Mouse (Mus musculus): ENCODE measurements around the gene Mageb4. TPM values are rescaled to one million over a fixed set of nuclear protein-coding genes. Genes with fewer than 3 reads are reported as not detected.
"Not testable (repeated sequence)": the region's sequence is repeated elsewhere in the genome, so short reads cannot be mapped to it uniquely, and the experiment has no call there.

The Mageb4 gene
- not detected in 2 replicates for polyA plus RNA-seq (2014; fragmentation: Nextera tagmentation; extraction: Ambion mirVana)

- H3K36me3 ChIP-seq (ENCODE audit: control insufficient read depth, insufficient read depth, low read length); ATAC-seq (ENCODE audit: insufficient read depth, low FRiP score, low TSS enrichment); H3K4me2 ChIP-seq (ENCODE audit: low read depth); H3K27ac ChIP-seq (ENCODE audit: low read depth, low read length); H3K4me1 ChIP-seq (ENCODE audit: control insufficient read depth, insufficient read depth, low read length); H3K4me3 ChIP-seq (ENCODE audit: low read depth, low read length); H3K9ac ChIP-seq (ENCODE audit: low read length); H3K9me3 ChIP-seq (ENCODE audit: control insufficient read depth, low read length); DNase-seq (ENCODE audit: low spot score); H3K27me3 ChIP-seq (ENCODE audit: control insufficient read depth, insufficient read depth, low read length): not testable (repeated sequence)
- no CpG with 5 or more reads among the region's 13 CpGs for WGBS
These were observed at the start of gene Mageb4 for GRCm38 (mm10) chrX:86304993-86305392. Mageb4 (minus strand) TSS chrX:86305093.

- DNase-seq (ENCODE audit: low spot score); H3K4me1 ChIP-seq (ENCODE audit: control insufficient read depth, insufficient read depth, low read length); H3K4me3 ChIP-seq (ENCODE audit: low read depth, low read length); H3K27ac ChIP-seq (ENCODE audit: low read depth, low read length); ATAC-seq (ENCODE audit: insufficient read depth, low FRiP score, low TSS enrichment); H3K4me2 ChIP-seq (ENCODE audit: low read depth); H3K27me3 ChIP-seq (ENCODE audit: control insufficient read depth, insufficient read depth, low read length); H3K36me3 ChIP-seq (ENCODE audit: control insufficient read depth, insufficient read depth, low read length); H3K9me3 ChIP-seq (ENCODE audit: control insufficient read depth, low read length); H3K9ac ChIP-seq (ENCODE audit: low read length): not testable (repeated sequence)
- WGBS: 65% methylated on average over 1 of the region's 2 CpGs
These were observed 20.3 kb downstream of the Mageb4 start for GRCm38 (mm10) chrX:86284597-86284996.

- not testable (repeated sequence) for H3K9ac ChIP-seq (ENCODE audit: low read length); H3K27ac ChIP-seq (ENCODE audit: low read depth, low read length); H3K9me3 ChIP-seq (ENCODE audit: control insufficient read depth, low read length); ATAC-seq (ENCODE audit: insufficient read depth, low FRiP score, low TSS enrichment); H3K4me1 ChIP-seq (ENCODE audit: control insufficient read depth, insufficient read depth, low read length); H3K4me3 ChIP-seq (ENCODE audit: low read depth, low read length); H3K27me3 ChIP-seq (ENCODE audit: control insufficient read depth, insufficient read depth, low read length); H3K36me3 ChIP-seq (ENCODE audit: control insufficient read depth, insufficient read depth, low read length); H3K4me2 ChIP-seq (ENCODE audit: low read depth); DNase-seq (ENCODE audit: low spot score)
- WGBS: no CpG with 5 or more reads among the region's 1 CpGs
These were observed 58.9 kb downstream of the Mageb4 start for GRCm38 (mm10) chrX:86245950-86246349.

GRCm38 (mm10) chrX:86237246-86237645 lies 67.6 kb downstream of the Mageb4 start:
- no peak overlapping the region for H3K9ac ChIP-seq (ENCODE audit: low read length)
- ATAC-seq (ENCODE audit: insufficient read depth, low FRiP score, low TSS enrichment) (no peak), DNase-seq (ENCODE audit: low spot score) (no peak)
- H3K36me3 ChIP-seq (ENCODE audit: control insufficient read depth, insufficient read depth, low read length): no peaks in the 10 kb centered on the region
- no peaks in the 10 kb centered on the region for H3K9me3 ChIP-seq (ENCODE audit: control insufficient read depth, low read length)
- H3K4me2 ChIP-seq (ENCODE audit: low read depth): no peak overlapping the region
- no peak overlapping the region for H3K27ac ChIP-seq (ENCODE audit: low read depth, low read length)
- no peaks in the 10 kb centered on the region for H3K27me3 ChIP-seq (ENCODE audit: control insufficient read depth, insufficient read depth, low read length)
- H3K4me1 ChIP-seq (ENCODE audit: control insufficient read depth, insufficient read depth, low read length): no peaks in the 10 kb centered on the region
- no CpG with 5 or more reads among the region's 1 CpGs for WGBS
- H3K4me3 ChIP-seq (ENCODE audit: low read depth, low read length): no peak overlapping the region

Other genes with a start within 250 kb of the Mageb4 start
- 0.25 and 1.0 TPM in 2 replicates for gene Nr0b1, start 113.3 kb downstream of the Mageb4 start, polyA plus RNA-seq (2014; fragmentation: Nextera tagmentation; extraction: Ambion mirVana)

All from neural tube, embryonic 11.5 days (tissue).